Mouse (Mus musculus): Measurements from ENCODE around the gene Foxp2. TPM values are rescaled to one million over a fixed set of nuclear protein-coding genes. Genes with fewer than 3 reads are reported as not detected.

The Foxp2 gene
- polyA plus RNA-seq, 1 experiment from 2014 or later = 80.9 TPM

DNA sequence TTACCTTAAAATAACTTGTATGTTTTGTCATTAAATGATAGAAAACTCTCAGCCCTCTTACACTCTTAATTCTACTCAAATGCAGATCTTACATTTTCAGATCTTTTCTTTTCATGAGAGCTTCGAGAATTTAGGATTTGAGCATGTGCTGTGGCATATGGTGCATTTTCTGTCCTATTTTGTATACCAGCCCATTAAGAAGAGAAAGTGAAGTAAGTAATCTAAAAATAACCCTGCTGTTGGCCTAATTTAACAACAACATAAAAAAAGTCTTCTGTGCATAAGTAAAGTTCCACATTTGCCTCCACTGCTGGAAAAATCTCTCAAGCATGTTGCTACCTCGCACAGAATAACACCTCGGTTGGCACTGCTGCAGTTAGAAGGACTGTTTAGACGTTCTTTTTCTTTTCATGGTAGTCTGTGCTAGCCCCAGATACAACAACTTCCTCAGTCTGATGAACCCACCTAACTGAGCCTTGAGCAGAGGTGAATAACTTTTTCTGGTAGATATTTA, 23.9 kb downstream of the Foxp2 start:
- Histone ChIP-seq H3K4me2 (no peak overlapping the region), H3K27ac (no peak overlapping the region), H3K9ac (no peak overlapping the region), H3K9me3 (no peaks in the 10 kb centered on the region; the same call in 1 of the 2 replicates), H3K4me3 (no peak overlapping the region), H3K36me3 (replicated peaks) (no peaks in the 10 kb centered on the region), H3K27me3 (replicated peaks) (no peaks in the 10 kb centered on the region), H3K4me1 (no peaks in the 10 kb centered on the region)
- no peak for ATAC-seq (replicated peaks)
- 88% methylated on average over 4 of the region's 4 CpGs for WGBS

- Histone ChIP-seq H3K36me3 (replicated peaks) (no peaks in the 10 kb centered on the region), H3K9ac (no peak overlapping the region), H3K27ac (no peak overlapping the region), H3K4me1 (no peaks in the 10 kb centered on the region), H3K27me3 (replicated peaks) (no peaks in the 10 kb centered on the region), H3K4me2 (no peak overlapping the region), H3K4me3 (no peak overlapping the region), H3K9me3 (no peaks in the 10 kb centered on the region)
- ATAC-seq (replicated peaks) = no peak
- WGBS = 84% methylated on average over 6 of the region's 6 CpGs
These were observed 49.9 kb downstream of the Foxp2 start for GRCm38 (mm10) chr6:14951060-14951459.

DNA sequence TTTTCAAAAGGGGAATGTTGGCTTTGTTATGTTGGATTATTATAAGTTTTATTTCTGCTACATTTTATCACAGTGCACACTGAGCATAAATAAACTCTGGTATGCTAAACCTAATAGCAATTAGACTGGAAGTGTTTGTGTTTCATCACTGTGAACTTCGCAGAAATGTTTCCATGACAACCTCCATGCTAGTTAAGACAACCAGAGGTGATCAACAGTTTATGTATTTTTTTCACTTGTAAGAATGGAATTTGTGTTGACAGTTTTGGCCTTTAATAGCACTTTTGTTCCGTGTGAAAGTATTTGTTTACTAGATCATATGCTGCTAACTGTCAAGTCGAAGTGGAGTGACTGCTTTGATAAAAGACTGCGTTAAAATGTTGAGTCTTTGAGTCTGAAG, 51.6 kb downstream of the Foxp2 start:
- 37% methylated on average over 4 of the region's 4 CpGs for WGBS
- H3K27me3 ChIP-seq (replicated peaks) = no peaks in the 10 kb centered on the region
- no peak for ATAC-seq (replicated peaks)
- no peak overlapping the region for H3K4me2 ChIP-seq
- no peaks in the 10 kb centered on the region for H3K4me1 ChIP-seq
- no peak overlapping the region for H3K9ac ChIP-seq
- no peak overlapping the region for H3K4me3 ChIP-seq
- H3K27ac ChIP-seq = no peak overlapping the region
- no peaks in the 10 kb centered on the region for H3K9me3 ChIP-seq
- no peaks in the 10 kb centered on the region for H3K36me3 ChIP-seq (replicated peaks)

DNA sequence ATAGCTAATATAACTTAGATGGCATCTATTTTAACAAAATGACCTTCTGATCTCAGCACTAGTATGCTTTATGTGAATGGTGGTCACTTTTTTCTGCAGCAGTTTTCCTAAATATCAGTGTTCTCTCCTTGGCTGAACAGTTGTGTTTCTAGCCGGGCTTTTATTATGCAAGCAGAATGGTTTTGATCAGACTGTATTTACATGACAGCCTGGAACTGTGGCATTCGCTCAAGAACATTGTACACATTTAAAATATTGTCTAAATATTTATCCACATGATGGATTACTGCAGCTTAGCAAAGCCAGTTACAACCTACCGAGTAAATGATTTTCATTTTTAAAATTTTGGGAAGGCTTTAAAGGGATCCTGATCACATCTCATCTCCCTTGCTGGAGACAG, 75.9 kb downstream of the Foxp2 start:
- no peaks in the 10 kb centered on the region for H3K36me3 ChIP-seq (replicated peaks)
- no peaks in the 10 kb centered on the region for H3K4me1 ChIP-seq
- no peaks in the 10 kb centered on the region for H3K27me3 ChIP-seq (replicated peaks)
- no peak for ATAC-seq (replicated peaks)
- no peak overlapping the region for H3K27ac ChIP-seq
- 77% methylated on average over 3 of the region's 3 CpGs for WGBS
- no peaks in the 10 kb centered on the region for H3K9me3 ChIP-seq
- no peak overlapping the region for H3K4me2 ChIP-seq
- H3K4me3 ChIP-seq = no peak overlapping the region
- no peak overlapping the region for H3K9ac ChIP-seq

GRCm38 (mm10) chr6:14978201-14978600, 77.1 kb downstream of the Foxp2 start:
- Histone ChIP-seq H3K27me3 (replicated peaks) (no peaks in the 10 kb centered on the region), H3K4me2 (no peak overlapping the region), H3K4me1 (no peaks in the 10 kb centered on the region), H3K9ac (no peak overlapping the region), H3K9me3 (no peaks in the 10 kb centered on the region), H3K4me3 (no peak overlapping the region), H3K27ac (no peak overlapping the region), H3K36me3 (replicated peaks) (no peaks in the 10 kb centered on the region)
- no peak for ATAC-seq (replicated peaks)
- 85% methylated on average over 5 of the region's 5 CpGs for WGBS

DNA sequence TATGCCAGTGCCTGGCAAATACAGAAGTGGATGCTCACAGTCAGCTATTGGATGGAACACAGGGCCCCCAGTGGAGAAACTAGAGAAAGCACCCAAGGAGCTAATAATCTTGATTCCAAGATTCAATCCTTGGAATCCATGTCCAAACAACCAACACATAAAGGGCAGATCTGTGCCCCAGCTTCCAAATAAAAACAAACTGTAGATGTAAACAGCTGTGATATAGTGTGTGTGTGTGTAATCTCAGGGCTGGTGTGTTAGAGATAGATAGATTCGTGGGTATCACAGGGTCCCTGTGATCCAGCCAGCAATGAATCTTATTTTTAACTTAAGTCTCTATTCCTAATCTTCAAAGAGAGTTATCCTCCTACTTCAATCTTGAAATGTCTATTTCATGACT, 107.0 kb downstream of the Foxp2 start:
- 89% methylated on average over 1 of the region's 1 CpGs for WGBS
- ATAC-seq (replicated peaks) = no peak
- H3K4me3 ChIP-seq = no peak overlapping the region
- no peak overlapping the region for H3K9ac ChIP-seq
- no peaks in the 10 kb centered on the region for H3K4me1 ChIP-seq
- H3K4me2 ChIP-seq = no peak overlapping the region
- no peaks in the 10 kb centered on the region for H3K36me3 ChIP-seq (replicated peaks)
- H3K27ac ChIP-seq = no peak overlapping the region
- H3K27me3 ChIP-seq (replicated peaks) = no peaks in the 10 kb centered on the region
- H3K9me3 ChIP-seq = no peaks in the 10 kb centered on the region

- H3K4me3 ChIP-seq = no peak overlapping the region
- H3K4me1 ChIP-seq = no peaks in the 10 kb centered on the region
- H3K4me2 ChIP-seq = no peak overlapping the region
- no peak overlapping the region for H3K9ac ChIP-seq
- H3K27ac ChIP-seq = no peak overlapping the region
- WGBS = 90% methylated on average over 3 of the region's 3 CpGs
- ATAC-seq (replicated peaks) = no peak
- H3K9me3 ChIP-seq = no peaks in the 10 kb centered on the region
- H3K36me3 ChIP-seq (replicated peaks) = no peaks in the 10 kb centered on the region
- no peaks in the 10 kb centered on the region for H3K27me3 ChIP-seq (replicated peaks)
These were observed 127.3 kb downstream of the Foxp2 start for GRCm38 (mm10) chr6:15028488-15028887.

GRCm38 (mm10) chr6:15029446-15030125, 128.4 kb downstream of the Foxp2 start:
- Histone ChIP-seq H3K4me2 (no peak overlapping the region), H3K9ac (no peak overlapping the region), H3K27me3 (replicated peaks) (no peaks in the 10 kb centered on the region), H3K4me1 (no peaks in the 10 kb centered on the region), H3K9me3 (no peaks in the 10 kb centered on the region), H3K36me3 (replicated peaks) (no peaks in the 10 kb centered on the region), H3K4me3 (no peak overlapping the region), H3K27ac (no peak overlapping the region)
- ATAC-seq (replicated peaks) = no peak
- 68% methylated on average over 7 of the region's 7 CpGs for WGBS

GRCm38 (mm10) chr6:15063246-15063645, 162.1 kb downstream of the Foxp2 start:
- Histone ChIP-seq H3K4me1 (no peaks in the 10 kb centered on the region), H3K27ac (no peak overlapping the region), H3K27me3 (replicated peaks) (no peaks in the 10 kb centered on the region), H3K36me3 (replicated peaks) (no peaks in the 10 kb centered on the region), H3K9ac (no peak overlapping the region), H3K9me3 (no peaks in the 10 kb centered on the region), H3K4me2 (no peak overlapping the region), H3K4me3 (no peak overlapping the region)
- WGBS = 8% methylated on average over 1 of the region's 1 CpGs
- no peak for ATAC-seq (replicated peaks)

DNA sequence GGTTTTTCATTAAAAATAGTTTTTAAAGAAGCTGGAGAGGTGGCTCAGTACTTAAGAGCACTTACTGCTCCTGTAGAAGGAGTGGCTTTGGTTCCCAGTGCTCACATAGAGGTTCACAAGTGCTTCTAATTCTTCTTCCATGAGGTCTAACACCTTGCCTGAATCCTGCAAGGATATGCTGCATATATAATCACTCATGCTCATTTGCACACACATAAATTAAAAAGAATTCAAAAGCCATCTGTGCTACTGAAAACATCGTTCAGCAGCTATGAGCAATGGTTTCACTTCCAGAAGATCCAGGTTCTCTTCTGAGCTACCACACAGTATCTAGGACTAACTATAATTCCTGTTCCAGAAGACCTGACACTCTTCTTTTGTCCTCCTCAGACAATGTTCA, 200.4 kb downstream of the Foxp2 start:
- Histone ChIP-seq H3K4me2 (no peak overlapping the region), H3K27ac (no peak overlapping the region), H3K9me3 (no peaks in the 10 kb centered on the region), H3K36me3 (replicated peaks) (no peaks in the 10 kb centered on the region), H3K27me3 (replicated peaks) (no peaks in the 10 kb centered on the region), H3K4me3 (no peak overlapping the region), H3K9ac (no peak overlapping the region), H3K4me1 (no peaks in the 10 kb centered on the region)
- WGBS = 74% methylated on average over 1 of the region's 1 CpGs
- no peak for ATAC-seq (replicated peaks)

DNA sequence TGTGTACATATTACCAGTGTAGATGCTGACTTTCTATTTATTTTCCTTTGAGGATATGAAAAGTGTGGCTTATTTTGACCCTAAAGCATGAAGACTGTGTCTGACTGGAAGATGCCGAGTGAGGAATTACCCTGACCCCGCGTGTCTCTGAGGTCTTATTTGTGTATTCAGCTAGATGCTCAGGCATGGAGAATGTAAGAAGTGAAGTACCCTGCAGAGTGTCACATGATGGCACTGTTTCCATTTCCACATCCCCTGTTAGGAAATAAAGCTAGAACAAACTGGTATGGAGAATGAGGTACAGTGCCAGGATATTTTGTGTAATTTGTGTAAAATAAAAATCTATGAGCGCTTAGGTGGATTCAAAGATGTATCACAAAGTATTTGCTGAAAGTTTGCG, 219.8 kb downstream of the Foxp2 start:
- no peaks in the 10 kb centered on the region for H3K4me1 ChIP-seq
- no peak overlapping the region for H3K9ac ChIP-seq
- no peaks in the 10 kb centered on the region for H3K36me3 ChIP-seq (replicated peaks)
- no peaks in the 10 kb centered on the region for H3K27me3 ChIP-seq (replicated peaks)
- 45% methylated on average over 5 of the region's 5 CpGs for WGBS
- H3K27ac ChIP-seq = no peak overlapping the region
- H3K9me3 ChIP-seq = no peaks in the 10 kb centered on the region
- no peak overlapping the region for H3K4me2 ChIP-seq
- no peak overlapping the region for H3K4me3 ChIP-seq
- peak; percentile 92 for ATAC-seq (replicated peaks)

DNA sequence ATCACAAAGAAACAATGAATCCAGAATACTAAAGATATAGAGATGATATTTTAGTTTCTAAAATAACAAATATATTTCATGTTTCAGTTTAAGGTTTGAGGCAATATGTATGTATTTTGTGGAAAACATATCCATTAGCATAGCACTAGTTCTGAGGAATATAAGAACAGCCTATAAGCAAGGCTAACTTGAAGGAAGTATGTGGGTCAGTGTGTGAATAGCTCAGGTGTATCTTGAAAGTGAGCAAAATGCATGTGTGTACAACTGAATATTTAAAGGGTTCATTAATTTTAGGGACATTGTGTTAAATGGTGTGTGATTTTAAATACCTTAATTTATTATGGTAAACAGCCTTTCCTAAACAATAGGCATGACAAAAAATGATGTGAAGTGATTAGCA, 220.2 kb downstream of the Foxp2 start:
- Histone ChIP-seq H3K4me2 (no peak overlapping the region), H3K27me3 (replicated peaks) (no peaks in the 10 kb centered on the region), H3K4me3 (no peak overlapping the region), H3K4me1 (no peaks in the 10 kb centered on the region), H3K9me3 (no peaks in the 10 kb centered on the region), H3K9ac (no peak overlapping the region), H3K27ac (no peak overlapping the region), H3K36me3 (replicated peaks) (no peaks in the 10 kb centered on the region)
- peak; percentile 69 for ATAC-seq (replicated peaks)

DNA sequence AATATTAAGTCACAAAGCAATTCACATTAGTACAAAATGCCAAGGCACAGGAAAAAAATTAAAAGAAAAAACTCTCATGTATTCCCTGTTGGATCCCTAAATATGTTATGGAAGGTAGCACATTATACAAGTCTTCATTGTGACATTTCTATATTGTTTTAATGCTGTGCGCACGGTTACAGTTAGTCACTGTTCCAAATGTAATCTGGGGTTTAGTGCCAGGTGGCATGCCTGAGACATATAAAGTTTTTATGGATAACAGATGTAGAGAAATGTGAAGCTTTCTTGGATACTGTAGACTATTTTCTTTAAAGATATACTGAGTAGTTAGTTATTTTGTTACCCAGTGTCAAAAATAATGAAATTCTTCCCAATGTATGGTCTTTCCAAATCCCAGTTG, 229.0 kb downstream of the Foxp2 start:
- Histone ChIP-seq H3K4me3 (no peak overlapping the region), H3K36me3 (replicated peaks) (no peaks in the 10 kb centered on the region), H3K9ac (no peak overlapping the region), H3K4me1 (no peaks in the 10 kb centered on the region), H3K27ac (no peak overlapping the region), H3K9me3 (no peaks in the 10 kb centered on the region), H3K4me2 (no peak overlapping the region), H3K27me3 (replicated peaks) (no peaks in the 10 kb centered on the region)
- no peak for ATAC-seq (replicated peaks)
- WGBS = 94% methylated on average over 2 of the region's 2 CpGs
